Mouse (Mus musculus): ENCODE measurements around the gene Traf1.

GRCm38 (mm10) chr2:34976447-34976846 is 14.9 kb upstream of the Traf1 start:
- TF ChIP-seq CTCF (IDR thresholded peaks at IDR 0.05; ENCODE audit: low read depth, low read length) (no peak), POLR2A (IDR thresholded peaks at IDR 0.05; ENCODE audit: extremely low read depth, insufficient read depth, low read length) (no peak)
